In genomic region chr7:67421088-67421475, GRCm38 (mm10) we compare ENCODE assay signal across 9 mouse cellular contexts. TPM values are rescaled to one million over a fixed set of nuclear protein-coding genes. Genes with fewer than 3 reads are reported as not detected.
DNase-seq lines count a peak whose midpoint lies in the region; ATAC-seq and TF ChIP-seq lines count a peak whose summit lies in the region.
"Had no signal": no experiment of that assay in that cellular context is flagged by ENCODE, and none has a peak within 500 bp of the region (broad histone marks: within the 10 kb centered on the region; RNA-seq: fewer than 3 reads in every experiment).

No protein-coding gene starts in this region.

- no peak overlapping the region for H3K4me3 ChIP-seq in heart, adult 2 months
- no peak overlapping the region for H3K4me3 ChIP-seq in midbrain, embryonic 13.5 days (replicated peaks)
- no peak overlapping the region for H3K4me3 ChIP-seq in midbrain, embryonic 10.5 days
- H3K4me3 ChIP-seq in limb, embryonic 10.5 days = no peak overlapping the region
- no peak overlapping the region for H3K4me3 ChIP-seq in kidney, embryonic 16.5 days (ENCODE audit: low read length)

- no peaks in the 10 kb centered on the region for H3K79me2 ChIP-seq in heart, adult 2 months (replicated peaks; ENCODE audit: control insufficient read depth, insufficient read depth, low read length)

- ATAC-seq in midbrain, embryonic 13.5 days = 0 out of 2 replicates have a peak, but pooled peaks have one; percentile 37
- ATAC-seq in kidney, embryonic 16.5 days (ENCODE audit: low FRiP score, low TSS enrichment) = no peak

- H3K27ac ChIP-seq in heart, adult 2 months = peak overlapping the region; percentile 86
- no peak overlapping the region for H3K27ac ChIP-seq in midbrain, embryonic 13.5 days
- no peak overlapping the region for H3K27ac ChIP-seq in midbrain, embryonic 10.5 days (replicated peaks)
- peak overlapping the region; percentile 21; the same call in 1 of the 2 replicates for H3K27ac ChIP-seq in limb, embryonic 10.5 days
- no peak overlapping the region for H3K27ac ChIP-seq in kidney, embryonic 16.5 days (ENCODE audit: low read length)

- WGBS in heart, adult 2 months = 14% methylated on average over 3 of the region's 3 CpGs
- 69% methylated on average over 3 of the region's 3 CpGs for WGBS in midbrain, embryonic 13.5 days
- 67% methylated on average over 3 of the region's 3 CpGs for WGBS in midbrain, embryonic 10.5 days
- 70% methylated on average over 3 of the region's 3 CpGs for WGBS in limb, embryonic 10.5 days
- WGBS in kidney, embryonic 16.5 days = 44% methylated on average over 3 of the region's 3 CpGs

- H3K4me2 ChIP-seq in midbrain, embryonic 13.5 days (replicated peaks) = no peak overlapping the region
- H3K4me2 ChIP-seq in kidney, embryonic 16.5 days (replicated peaks; ENCODE audit: low read depth, low read length) = no peak overlapping the region

- no peak for TF ChIP-seq POLR2A in heart, adult 2 months (IDR thresholded peaks at IDR 0.05; ENCODE audit: insufficient read depth, low read depth, low read length)

- peak overlapping the region; percentile 15 for H3K9ac ChIP-seq in heart, adult 2 months (ENCODE audit: low read depth, low read length)
- no peak overlapping the region for H3K9ac ChIP-seq in midbrain, embryonic 13.5 days (replicated peaks)
- H3K9ac ChIP-seq in kidney, embryonic 16.5 days (replicated peaks; ENCODE audit: low read length) = no peak overlapping the region

- intact Hi-C loops in heart, adult 2 months (cut with DNase I) = loop anchor here (2.0 to 5.0 kb wide), 2 partner anchors 46 to 96 kb away; no protein-coding TSS in a partner anchor
- intact Hi-C loops in left cerebral cortex, postnatal 4 days (cut with DNase I) = no loop called here

- peaks cover 24% of the 10 kb centered on the region for H3K4me1 ChIP-seq in heart, adult 2 months (ENCODE audit: control insufficient read depth, insufficient read depth, low read length)
- no peaks in the 10 kb centered on the region for H3K4me1 ChIP-seq in midbrain, embryonic 13.5 days (replicated peaks)
- H3K4me1 ChIP-seq in midbrain, embryonic 10.5 days = no peaks in the 10 kb centered on the region
- H3K4me1 ChIP-seq in limb, embryonic 10.5 days = peaks cover 11% of the 10 kb centered on the region; the same call in 1 of the 2 replicates
- 0 out of 2 replicates have a peak, but pooled peaks cover 5% of the 10 kb centered on the region for H3K4me1 ChIP-seq in kidney, embryonic 16.5 days (ENCODE audit: insufficient read depth, low read length)

- no peak for DNase-seq in heart, adult 2 months
- no peak for DNase-seq in heart, adult 9 months (ENCODE audit: low spot score in 2 of 2)
- DNase-seq in midbrain, embryonic 10.5 days (ENCODE audit: low spot score) = no peak
- DNase-seq in limb, embryonic 10.5 days (ENCODE audit: low spot score) = no peak
- DNase-seq in thymus, postnatal 36 days = peak; percentile 67 to 84
- DNase-seq in left cerebral cortex, postnatal 4 days = no peak
- DNase-seq: cerebellum, adult 11-12 months had no signal

- H3K27me3 ChIP-seq in heart, adult 2 months (ENCODE audit: control insufficient read depth, insufficient read depth, low read length) = no peaks in the 10 kb centered on the region
- H3K27me3 ChIP-seq in midbrain, embryonic 13.5 days = no peaks in the 10 kb centered on the region
- H3K27me3 ChIP-seq in midbrain, embryonic 10.5 days (ENCODE audit: low read depth, poor library complexity, severe bottlenecking) = no peaks in the 10 kb centered on the region
- H3K27me3 ChIP-seq in limb, embryonic 10.5 days (ENCODE audit: low read depth, poor library complexity, severe bottlenecking) = no peaks in the 10 kb centered on the region
- H3K27me3 ChIP-seq in kidney, embryonic 16.5 days (ENCODE audit: insufficient read depth, low read length) = no peaks in the 10 kb centered on the region

- no peaks in the 10 kb centered on the region for H3K9me3 ChIP-seq in midbrain, embryonic 13.5 days
- H3K9me3 ChIP-seq in midbrain, embryonic 10.5 days (replicated peaks) = no peaks in the 10 kb centered on the region
- no peaks in the 10 kb centered on the region for H3K9me3 ChIP-seq in limb, embryonic 10.5 days (replicated peaks)
- H3K9me3 ChIP-seq in kidney, embryonic 16.5 days (ENCODE audit: low read length) = no peaks in the 10 kb centered on the region

- no peaks in the 10 kb centered on the region for H3K36me3 ChIP-seq in heart, adult 2 months (ENCODE audit: control insufficient read depth, insufficient read depth, low read length)
- no peaks in the 10 kb centered on the region for H3K36me3 ChIP-seq in midbrain, embryonic 13.5 days
- no peaks in the 10 kb centered on the region for H3K36me3 ChIP-seq in midbrain, embryonic 10.5 days
- no peaks in the 10 kb centered on the region for H3K36me3 ChIP-seq in limb, embryonic 10.5 days
- H3K36me3 ChIP-seq in kidney, embryonic 16.5 days (ENCODE audit: insufficient read depth, low read length) = no peaks in the 10 kb centered on the region

- TF ChIP-seq CTCF in heart, adult 2 months (IDR thresholded peaks at IDR 0.05) = no peak

- 0 out of 2 replicates have a peak, but pooled peaks have one; percentile 12 for TF ChIP-seq EP300 in heart, adult 2 months (IDR thresholded peaks at IDR 0.05; ENCODE audit: insufficient read depth, low read depth, low read length)

RNA-seq across cellular contexts. Expression of gene Mef2a, which starts 48.4 kb away (rescaled TPM):
- total RNA-seq in heart, adult 2 months (2021) = 100 to 1,000 TPM; 134 to 141 TPM
- polyA plus RNA-seq in heart, adult 2 months (2012; rRNA removed) = 73.4 and 107 TPM in 2 replicates
- 30.2 and 34.0 TPM in 2 replicates for polyA plus RNA-seq in midbrain, embryonic 13.5 days (2015; fragmentation: Nextera tagmentation; extraction: Ambion mirVana)
- 20.3 and 24.3 TPM in 2 replicates for polyA plus RNA-seq in midbrain, embryonic 10.5 days (2016; fragmentation: Nextera tagmentation; extraction: Ambion mirVana)
- 16.7 and 22.4 TPM in 2 replicates for polyA plus RNA-seq in limb, embryonic 10.5 days (2016; fragmentation: Nextera tagmentation; extraction: Ambion mirVana)
- 100 to 1,000 TPM; 115 to 119 TPM for total RNA-seq in left cerebral cortex, postnatal 4 days (2021)
- polyA plus RNA-seq in kidney, embryonic 16.5 days (2015; fragmentation: Nextera tagmentation; extraction: Ambion mirVana) = 37.6 and 39.5 TPM in 2 replicates

Comparison
In these comparisons a context has a peak if more than half of its experiments do, and no peak if none do; other contexts are left out.
1. DNase-seq: peak in thymus, postnatal 36 days (2 of 2); none in heart, adult 2 months (0 of 2), heart, adult 9 months (0 of 2), midbrain, embryonic 10.5 days (single experiment), limb, embryonic 10.5 days (single experiment) and left cerebral cortex, postnatal 4 days (single experiment).
2. H3K27ac ChIP-seq: peak in heart, adult 2 months (single experiment) and limb, embryonic 10.5 days (single experiment); none in midbrain, embryonic 13.5 days (single experiment), midbrain, embryonic 10.5 days (single experiment) and kidney, embryonic 16.5 days (single experiment).